Mouse (Mus musculus) hindbrain, embryonic 14.5 days (tissue): ENCODE measurements around the gene Sirt7. TPM values are rescaled to one million over a fixed set of nuclear protein-coding genes. Genes with fewer than 3 reads are reported as not detected.

Experiments
- ATAC-seq: fragments of 200-750 bp; cut with Nextera tagmentation; 2 replicates; pipeline ENCODE4 v1.8.0; 2017; ENCODE audit warnings: moderate number of reproducible peaks, mild to moderate bottlenecking, moderate TSS enrichment, moderate library complexity; ENCODE audit not compliant: low FRiP score
- DNase-seq: peaks from one replicate; pipeline ENCODE4 v3.0.0-alpha.2; 2015; ENCODE audit warnings: low spot score
- H3K27ac ChIP-seq: fragments of 300-500 bp; sonication (generic); 2 replicates; pipeline ENCODE4 v1.5.1; 2014; ENCODE audit warnings: mild to moderate bottlenecking, moderate library complexity
- H3K27me3 ChIP-seq: fragments of 300-500 bp; sonication (generic); 2 replicates; pipeline ENCODE4 v1.6.1; 2014; ENCODE audit warnings: mild to moderate bottlenecking, low read length, mixed read lengths; ENCODE audit not compliant: control insufficient read depth, insufficient read depth
- H3K36me3 ChIP-seq: fragments of 300-500 bp; sonication (generic); replicated peaks from 2 replicates; pipeline ENCODE4 v1.6.1; 2014; ENCODE audit not compliant: control insufficient read depth, insufficient read depth
- H3K4me1 ChIP-seq: fragments of 300-500 bp; sonication (generic); replicated peaks from 2 replicates; pipeline ENCODE4 v1.6.1; 2014; ENCODE audit warnings: antibody characterized with exemption, low read length, mixed read lengths; ENCODE audit not compliant: control insufficient read depth, insufficient read depth
- H3K4me2 ChIP-seq: fragments of 300-500 bp; sonication (generic); replicated peaks from 2 replicates; pipeline ENCODE4 v1.6.1; 2014; ENCODE audit warnings: mild to moderate bottlenecking, moderate library complexity
- H3K4me3 ChIP-seq: fragments of 300-500 bp; sonication (generic); replicated peaks from 2 replicates; pipeline ENCODE4 v1.5.1; 2014; ENCODE audit warnings: mild to moderate bottlenecking, low read length
- H3K9ac ChIP-seq: fragments of 300-500 bp; sonication (generic); 2 replicates; pipeline ENCODE4 v1.6.1; 2014
- H3K9me3 ChIP-seq: fragments of 300-500 bp; sonication (generic); 2 replicates; pipeline ENCODE4 v1.6.1; 2016; ENCODE audit warnings: low read length; ENCODE audit not compliant: control insufficient read depth
- WGBS: fragments of 180-500 bp; shearing (Covaris S2); extraction: QIAGEN DNeasy Blood & Tissue Kit; methylation state at CpG from one replicate; pipeline ENCODE4 v1.1.7; 2014; 5-methylcytosine and 5-hydroxymethylcytosine counted together
- polyA plus RNA-seq: library from polyadenylated mRNA; unstranded; fragments of >200 nt; fragmentation: Nextera tagmentation; extraction: Ambion mirVana; gene quantifications from 2 replicates; pipeline ENCODE4 v1.2.1, GENCODE M21; 2014

Sirt7 gene
- polyA plus RNA-seq, 1 experiment from 2014 or later: 37.0 TPM

GRCm38 (mm10) chr11:120575940-120576339 is 49.1 kb downstream of the Sirt7 start:
- Histone ChIP-seq H3K4me2 (no peak overlapping the region), H3K4me3 (no peak overlapping the region), H3K27ac (no peak overlapping the region), H3K27me3 (no peaks in the 10 kb centered on the region), H3K9me3 (no peaks in the 10 kb centered on the region), H3K9ac (no peak overlapping the region), H3K4me1 (peaks cover 30% of the 10 kb centered on the region), H3K36me3 (peaks cover 38% of the 10 kb centered on the region)
- no peak for DNase-seq
- no peak for ATAC-seq

- 86% methylated on average over 2 of the region's 2 CpGs for WGBS
- no peak overlapping the region for H3K9ac ChIP-seq
- H3K9me3 ChIP-seq: no peaks in the 10 kb centered on the region
- H3K27me3 ChIP-seq: no peaks in the 10 kb centered on the region
- no peak overlapping the region for H3K27ac ChIP-seq
- H3K4me3 ChIP-seq: no peak overlapping the region
- peaks cover 25% of the 10 kb centered on the region for H3K4me1 ChIP-seq
- no peak for DNase-seq
- ATAC-seq: no peak
- H3K36me3 ChIP-seq: peaks cover 47% of the 10 kb centered on the region
- H3K4me2 ChIP-seq: no peak overlapping the region
These were observed 50.0 kb downstream of the Sirt7 start for GRCm38 (mm10) chr11:120575046-120575445.

GRCm38 (mm10) chr11:120574278-120574600 is 50.8 kb downstream of the Sirt7 start:
- DNase-seq (no peak), ATAC-seq (no peak)
- 40% methylated on average over 5 of the region's 5 CpGs for WGBS
- Histone ChIP-seq H3K36me3 (peaks cover 48% of the 10 kb centered on the region), H3K9me3 (no peaks in the 10 kb centered on the region), H3K9ac (peak overlapping the region; percentile 83), H3K4me3 (peak overlapping the region; percentile 63; the same call in 1 of the 2 replicates), H3K27me3 (no peaks in the 10 kb centered on the region), H3K27ac (no peak overlapping the region), H3K4me1 (peaks cover 22% of the 10 kb centered on the region), H3K4me2 (peak overlapping the region; percentile 96)

- no peaks in the 10 kb centered on the region for H3K9me3 ChIP-seq
- ATAC-seq: no peak
These were observed 51.3 kb downstream of the Sirt7 start for GRCm38 (mm10) chr11:120573585-120574277.

GRCm38 (mm10) chr11:120572752-120573584 is 52.1 kb downstream of the Sirt7 start, which contains the start of gene P4hb:
TSS of gene P4hb (minus strand) at chr11:120573253.
- WGBS: under 1% methylated on average over 94 of the region's 94 CpGs
- Histone ChIP-seq H3K9me3 (no peaks in the 10 kb centered on the region), H3K9ac (peak within 1 kb of the TSS; percentile 84), H3K4me1 (peaks cover 22% of the 10 kb centered on the region), H3K27ac (peak within 1 kb of the TSS; percentile 87), H3K36me3 (peaks cover 47% of the 10 kb centered on the region), H3K27me3 (no peaks in the 10 kb centered on the region), H3K4me3 (peak within 1 kb of the TSS; percentile 63), H3K4me2 (peak within 1 kb of the TSS; percentile 96)
- DNase-seq (peak; percentile 99), ATAC-seq (peak; percentile 97)

More at GRCm38 (mm10) chr11:120573585-120574277, 51.3 kb downstream of the Sirt7 start:
- Histone ChIP-seq H3K27me3 (no peaks in the 10 kb centered on the region), H3K36me3 (peaks cover 47% of the 10 kb centered on the region), H3K4me1 (peaks cover 22% of the 10 kb centered on the region), H3K4me3 (peak overlapping the region; percentile 63), H3K4me2 (peak overlapping the region; percentile 96), H3K27ac (peak overlapping the region; percentile 87), H3K9ac (peak overlapping the region; percentile 83)
- under 1% methylated on average over 23 of the region's 23 CpGs for WGBS
- no peak for DNase-seq

GRCm38 (mm10) chr11:120572417-120572751 is 52.7 kb downstream of the Sirt7 start:
- peak overlapping the region; percentile 84 for H3K9ac ChIP-seq
- peak overlapping the region; percentile 73 for H3K4me2 ChIP-seq
- ATAC-seq: no peak; the same call in 1 of the 2 replicates
- no peak for DNase-seq
- H3K27me3 ChIP-seq: no peaks in the 10 kb centered on the region
- WGBS: under 1% methylated on average over 18 of the region's 24 CpGs
- H3K36me3 ChIP-seq: peaks cover 47% of the 10 kb centered on the region
- H3K27ac ChIP-seq: peak overlapping the region; percentile 87
- peak overlapping the region; percentile 63 for H3K4me3 ChIP-seq
- H3K4me1 ChIP-seq: peaks cover 22% of the 10 kb centered on the region
- no peaks in the 10 kb centered on the region for H3K9me3 ChIP-seq

GRCm38 (mm10) chr11:120571754-120572416 is 53.2 kb downstream of the Sirt7 start:
- H3K36me3 ChIP-seq: peaks cover 47% of the 10 kb centered on the region
- no peaks in the 10 kb centered on the region for H3K9me3 ChIP-seq
- H3K27me3 ChIP-seq: no peaks in the 10 kb centered on the region
- H3K27ac ChIP-seq: peak overlapping the region; percentile 87
- peak overlapping the region; percentile 73 for H3K4me2 ChIP-seq
- no peak for ATAC-seq
- peaks cover 22% of the 10 kb centered on the region for H3K4me1 ChIP-seq
- peak overlapping the region; percentile 63 for H3K4me3 ChIP-seq
- peak overlapping the region; percentile 84 for H3K9ac ChIP-seq
- WGBS: 15% methylated on average over 11 of the region's 11 CpGs
- DNase-seq: no peak

GRCm38 (mm10) chr11:120571122-120571521 is 53.9 kb downstream of the Sirt7 start:
- DNase-seq: no peak
- Histone ChIP-seq H3K4me2 (peak overlapping the region; percentile 73), H3K4me1 (peaks cover 22% of the 10 kb centered on the region), H3K4me3 (no peak overlapping the region), H3K27me3 (no peaks in the 10 kb centered on the region), H3K36me3 (peaks cover 53% of the 10 kb centered on the region), H3K9me3 (no peaks in the 10 kb centered on the region), H3K9ac (no peak overlapping the region), H3K27ac (no peak overlapping the region)
- ATAC-seq: no peak
- WGBS: 82% methylated on average over 3 of the region's 3 CpGs
